Mouse (Mus musculus): ENCODE data around the gene Dennd4b. TPM values are rescaled to one million over a fixed set of nuclear protein-coding genes. Genes with fewer than 3 reads are reported as not detected.
"Not testable (repeated sequence)": the region's sequence is repeated elsewhere in the genome, so short reads cannot be mapped to it uniquely, and the experiment has no call there.

Gene Dennd4b
- polyA plus RNA-seq, 2 experiments: 1.0 to 3.9 TPM

DNA sequence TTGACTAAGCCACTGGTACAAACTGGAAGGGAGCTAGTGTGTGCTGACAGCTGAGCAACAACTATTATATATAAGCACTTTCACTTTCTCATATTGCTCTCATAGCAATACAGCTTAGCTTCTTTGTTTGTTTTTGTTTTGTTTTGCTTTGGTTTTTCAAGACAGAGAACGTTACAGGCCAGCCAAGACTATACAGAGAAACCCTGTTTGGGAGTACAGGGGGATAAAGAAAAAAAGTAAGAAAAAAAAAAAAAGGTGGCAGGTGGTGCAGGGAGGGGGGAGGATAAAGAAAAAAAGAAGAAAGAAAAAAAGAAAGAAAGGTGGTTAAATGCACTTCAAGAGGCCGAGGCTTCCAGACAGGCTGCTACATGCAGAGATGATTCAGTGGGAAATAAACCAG is 19.6 kb upstream of the Dennd4b start:
- no peak overlapping the region for H3K27ac ChIP-seq
- no peaks in the 10 kb centered on the region for H3K27me3 ChIP-seq (ENCODE audit: control insufficient read depth, insufficient read depth, low read length)
- WGBS (ENCODE audit: insufficient replicate concordance): 51% methylated on average over 2 of the region's 2 CpGs
- DNase-seq (ENCODE audit: low read depth in 3 of 3, low spot score in 3 of 3) (no peak), ATAC-seq (ENCODE audit: insufficient read depth) (no peak)
- no peaks in the 10 kb centered on the region for H3K36me3 ChIP-seq (replicated peaks; ENCODE audit: control insufficient read depth, insufficient read depth, low read depth)
- no peak overlapping the region for H3K4me3 ChIP-seq (ENCODE audit: insufficient read depth in 1 of 2, low read depth in 2 of 2, low read length in 2 of 2)
- TF ChIP-seq CTCF (IDR thresholded peaks at IDR 0.05; ENCODE audit: low read depth) (no peak), EP300 (IDR thresholded peaks at IDR 0.05; ENCODE audit: low read depth) (no peak)
- no peak overlapping the region for H3K4me2 ChIP-seq (ENCODE audit: low read depth)
- no peak overlapping the region for H3K9ac ChIP-seq (replicated peaks)
- no peaks in the 10 kb centered on the region for H3K9me3 ChIP-seq (ENCODE audit: control insufficient read depth, low read length)
- peaks cover 10 to 21% of the 10 kb centered on the region in 2 experiments for H3K4me1 ChIP-seq (replicated peaks; ENCODE audit: control insufficient read depth in 2 of 2, insufficient read depth in 2 of 2, low read length in 1 of 2)

DNA sequence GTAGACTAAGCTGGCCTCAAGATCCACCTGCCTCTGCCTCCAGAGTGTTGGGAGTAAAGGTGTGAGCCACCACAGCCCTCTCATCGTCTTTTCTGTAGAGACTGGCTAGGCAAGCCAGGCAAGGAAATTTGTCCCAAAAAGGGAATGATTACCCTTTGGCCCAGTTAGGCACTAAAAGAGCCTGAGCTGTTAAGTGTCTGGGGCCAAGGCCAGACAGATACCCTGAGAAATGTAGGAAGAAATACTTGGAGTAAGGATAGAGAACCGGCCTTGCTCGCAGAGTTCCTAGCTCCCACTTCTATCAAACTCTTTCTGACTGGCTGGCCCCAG is 17.4 kb upstream of the Dennd4b start:
- Histone ChIP-seq H3K4me2 (ENCODE audit: low read depth) (peak overlapping the region; percentile 79), H3K36me3 (replicated peaks; ENCODE audit: control insufficient read depth, insufficient read depth, low read depth) (no peaks in the 10 kb centered on the region; the same call in 1 of the 2 replicates), H3K27me3 (ENCODE audit: control insufficient read depth, insufficient read depth, low read length) (no peaks in the 10 kb centered on the region), H3K4me1 (replicated peaks; ENCODE audit: control insufficient read depth in 2 of 2, insufficient read depth in 2 of 2, low read length in 1 of 2) (peaks cover 7 to 13% of the 10 kb centered on the region in 2 experiments), H3K9me3 (ENCODE audit: control insufficient read depth, low read length) (no peaks in the 10 kb centered on the region), H3K4me3 (ENCODE audit: insufficient read depth in 1 of 2, low read depth in 2 of 2, low read length in 2 of 2) (peak overlapping the region; percentile 63 to 69), H3K27ac (peak overlapping the region; percentile 46), H3K9ac (replicated peaks) (peak overlapping the region; percentile 73)
- DNase-seq (ENCODE audit: low read depth in 3 of 3, low spot score in 3 of 3) (no peak), ATAC-seq (ENCODE audit: insufficient read depth) (peak; percentile 46; the same call in 1 of the 2 replicates)
- WGBS (ENCODE audit: insufficient replicate concordance): 4% methylated on average over 3 of the region's 3 CpGs
- no peak for TF ChIP-seq EP300 (IDR thresholded peaks at IDR 0.05; ENCODE audit: low read depth)
- no peak for TF ChIP-seq CTCF (IDR thresholded peaks at IDR 0.05; ENCODE audit: low read depth)

DNA sequence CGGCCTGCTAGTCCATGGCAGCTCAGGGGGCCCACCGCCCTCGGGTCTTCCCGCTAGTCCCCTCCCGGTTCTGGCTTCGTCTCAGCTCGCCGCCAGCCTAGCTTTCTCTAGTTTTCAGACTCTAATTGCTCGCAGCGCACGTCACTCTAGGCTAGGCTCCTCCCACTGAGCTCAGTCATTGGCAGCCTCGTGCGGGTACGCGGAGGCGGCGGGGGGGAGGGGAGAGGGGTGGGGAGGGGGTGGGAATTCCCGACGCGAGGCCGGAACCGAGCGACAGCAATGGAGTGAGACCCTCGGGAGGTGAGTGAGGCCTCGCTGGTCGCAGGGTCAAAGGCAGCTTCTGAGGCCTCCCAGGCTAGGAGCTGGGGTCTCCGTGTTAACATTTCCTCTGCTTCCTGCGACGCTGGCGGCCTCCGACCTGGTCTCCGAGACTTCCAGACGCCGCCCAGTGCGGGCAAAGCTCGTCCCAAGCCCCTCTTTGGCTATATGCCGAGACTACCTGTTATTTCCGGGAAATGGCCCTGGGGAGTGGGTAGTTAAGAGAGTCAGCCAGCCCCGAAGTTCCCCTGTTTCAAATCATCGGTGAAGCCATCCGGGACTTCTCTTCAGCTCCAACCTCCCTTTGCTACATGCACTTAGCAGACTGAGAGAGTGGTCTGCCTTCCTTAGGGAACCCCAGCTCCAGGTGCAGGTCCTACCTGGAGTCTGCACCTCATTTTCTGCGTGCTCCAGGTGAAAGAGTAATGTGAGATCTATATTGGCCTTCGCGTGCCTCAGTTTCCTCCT is 16.8 kb upstream of the Dennd4b start, which contains the start of gene Slc39a1:
TSS of gene Slc39a1 (plus strand) at position 213 of the 786 bp plus-strand sequence.
- peak; percentile 79 to 83 (median 82) for DNase-seq (ENCODE audit: low read depth in 3 of 3, low spot score in 3 of 3)
- Histone ChIP-seq H3K4me2 (ENCODE audit: low read depth) (peak within 1 kb of the TSS; percentile 79), H3K9ac (replicated peaks) (peak within 1 kb of the TSS; percentile 73), H3K9me3 (ENCODE audit: control insufficient read depth, low read length) (no peaks in the 10 kb centered on the region), H3K27me3 (ENCODE audit: control insufficient read depth, insufficient read depth, low read length) (no peaks in the 10 kb centered on the region), H3K4me1 (replicated peaks; ENCODE audit: control insufficient read depth in 2 of 2, insufficient read depth in 2 of 2, low read length in 1 of 2) (peaks cover 4 to 9% of the 10 kb centered on the region in 2 experiments), H3K36me3 (replicated peaks; ENCODE audit: control insufficient read depth, insufficient read depth, low read depth) (no peaks in the 10 kb centered on the region; the same call in 1 of the 2 replicates), H3K27ac (peak within 1 kb of the TSS; percentile 46), H3K4me3 (ENCODE audit: insufficient read depth in 1 of 2, low read depth in 2 of 2, low read length in 2 of 2) (peak within 1 kb of the TSS; percentile 69 to 89)
- TF ChIP-seq EP300 (IDR thresholded peaks at IDR 0.05; ENCODE audit: low read depth) (no peak), CTCF (IDR thresholded peaks at IDR 0.05; ENCODE audit: low read depth) (peak; percentile 11; the same call in 1 of the 2 replicates)
- under 1% methylated on average over 44 of the region's 44 CpGs for WGBS (ENCODE audit: insufficient replicate concordance)
- ATAC-seq (ENCODE audit: insufficient read depth): peak; percentile 90

- Histone ChIP-seq H3K27ac (no peak overlapping the region), H3K9me3 (ENCODE audit: control insufficient read depth, low read length) (no peaks in the 10 kb centered on the region), H3K4me1 (replicated peaks; ENCODE audit: control insufficient read depth in 2 of 2, insufficient read depth in 2 of 2, low read length in 1 of 2) (peaks cover 4 to 9% of the 10 kb centered on the region in 2 experiments), H3K4me2 (ENCODE audit: low read depth) (peak overlapping the region; percentile 79), H3K9ac (replicated peaks) (peak overlapping the region; percentile 73), H3K36me3 (replicated peaks; ENCODE audit: control insufficient read depth, insufficient read depth, low read depth) (no peaks in the 10 kb centered on the region; the same call in 1 of the 2 replicates), H3K4me3 (ENCODE audit: insufficient read depth in 1 of 2, low read depth in 2 of 2, low read length in 2 of 2) (peak overlapping the region; percentile 69 to 89), H3K27me3 (ENCODE audit: control insufficient read depth, insufficient read depth, low read length) (no peaks in the 10 kb centered on the region)
- ATAC-seq (ENCODE audit: insufficient read depth): peak; percentile 7; the same call in 1 of the 2 replicates
- whole genome bisulfite sequencing (ENCODE audit: insufficient replicate concordance): 0% methylated on average over 10 of the region's 10 CpGs
- DNase-seq (ENCODE audit: low read depth in 3 of 3, low spot score in 3 of 3): no peak
- TF ChIP-seq EP300 (IDR thresholded peaks at IDR 0.05; ENCODE audit: low read depth): no peak
- no peak for TF ChIP-seq CTCF (IDR thresholded peaks at IDR 0.05; ENCODE audit: low read depth)
These were observed 16.3 kb upstream of the Dennd4b start for GRCm38 (mm10) chr3:90248746-90249100.

- TF ChIP-seq EP300 (IDR thresholded peaks at IDR 0.05; ENCODE audit: low read depth): no peak
- no peak for TF ChIP-seq CTCF (IDR thresholded peaks at IDR 0.05; ENCODE audit: low read depth)
- Histone ChIP-seq H3K4me1 (replicated peaks; ENCODE audit: control insufficient read depth in 2 of 2, insufficient read depth in 2 of 2, low read length in 1 of 2) (peaks cover 9 to 15% of the 10 kb centered on the region in 2 experiments), H3K9me3 (ENCODE audit: control insufficient read depth, low read length) (no peaks in the 10 kb centered on the region), H3K36me3 (replicated peaks; ENCODE audit: control insufficient read depth, insufficient read depth, low read depth) (no peaks in the 10 kb centered on the region; the same call in 1 of the 2 replicates), H3K27ac (no peak overlapping the region), H3K4me3 (ENCODE audit: insufficient read depth in 1 of 2, low read depth in 2 of 2, low read length in 2 of 2) (no peak overlapping the region), H3K9ac (replicated peaks) (no peak overlapping the region), H3K4me2 (ENCODE audit: low read depth) (no peak overlapping the region), H3K27me3 (ENCODE audit: control insufficient read depth, insufficient read depth, low read length) (no peaks in the 10 kb centered on the region)
- ATAC-seq (ENCODE audit: insufficient read depth) (no peak), DNase-seq (ENCODE audit: low read depth in 3 of 3, low spot score in 3 of 3) (no peak)
- 78% methylated on average over 6 of the region's 6 CpGs for WGBS (ENCODE audit: insufficient replicate concordance)
These were observed 14.2 kb upstream of the Dennd4b start for GRCm38 (mm10) chr3:90250791-90251190.

GRCm38 (mm10) chr3:90251731-90252226 is 13.2 kb upstream of the Dennd4b start:
- ATAC-seq (ENCODE audit: insufficient read depth); H3K9ac ChIP-seq (replicated peaks); H3K27ac ChIP-seq; H3K27me3 ChIP-seq (ENCODE audit: control insufficient read depth, insufficient read depth, low read length); H3K4me3 ChIP-seq (ENCODE audit: insufficient read depth in 1 of 2, low read depth in 2 of 2, low read length in 2 of 2); H3K4me2 ChIP-seq (ENCODE audit: low read depth); H3K36me3 ChIP-seq (replicated peaks; ENCODE audit: control insufficient read depth, insufficient read depth, low read depth); H3K9me3 ChIP-seq (ENCODE audit: control insufficient read depth, low read length); DNase-seq (ENCODE audit: low read depth in 3 of 3, low spot score in 3 of 3): not testable (repeated sequence)
- H3K4me1 ChIP-seq (replicated peaks; ENCODE audit: control insufficient read depth in 2 of 2, insufficient read depth in 2 of 2, low read length in 1 of 2): peaks cover 9 to 15% of the 10 kb centered on the region in 2 experiments
- WGBS (ENCODE audit: insufficient replicate concordance): 82% methylated on average over 9 of the region's 12 CpGs

- H3K36me3 ChIP-seq (replicated peaks; ENCODE audit: control insufficient read depth, insufficient read depth, low read depth); ATAC-seq (ENCODE audit: insufficient read depth); H3K9me3 ChIP-seq (ENCODE audit: control insufficient read depth, low read length); H3K4me3 ChIP-seq (ENCODE audit: insufficient read depth in 1 of 2, low read depth in 2 of 2, low read length in 2 of 2); H3K27ac ChIP-seq; H3K9ac ChIP-seq (replicated peaks); DNase-seq (ENCODE audit: low read depth in 3 of 3, low spot score in 3 of 3); H3K27me3 ChIP-seq (ENCODE audit: control insufficient read depth, insufficient read depth, low read length); H3K4me2 ChIP-seq (ENCODE audit: low read depth): not testable (repeated sequence)
- H3K4me1 ChIP-seq (replicated peaks; ENCODE audit: control insufficient read depth in 2 of 2, insufficient read depth in 2 of 2, low read length in 1 of 2): peaks cover 6 to 12% of the 10 kb centered on the region in 2 experiments
- WGBS (ENCODE audit: insufficient replicate concordance): 82% methylated on average over 2 of the region's 2 CpGs
These were observed 12.3 kb upstream of the Dennd4b start for GRCm38 (mm10) chr3:90252659-90253058.
